Mouse (Mus musculus) left cerebral cortex, adult 2 months (tissue): Measurements from ENCODE around the gene Pelo. TPM values are rescaled to one million over a fixed set of nuclear protein-coding genes. Genes with fewer than 3 reads are reported as not detected.

Experiments used
- DNase-seq, 2 experiments: peaks; one replicate each; pipeline ENCODE4 v3.0.0; 2021 to 2022; ENCODE audit warnings: low spot score in 2 of 2, mixed read lengths in 1 of 2; ENCODE audit errors: extremely low spot score in 1 of 2
- H3K27ac ChIP-seq: fragments of 200-600 bp; 2 replicates; pipeline ENCODE4 v1.8.1; 2022
- H3K4me3 ChIP-seq: fragments of 200-600 bp; 2 replicates; pipeline ENCODE4 v1.8.1; 2022
- CTCF ChIP-seq: fragments of 200-600 bp; IDR thresholded peaks from 2 replicates; pipeline ENCODE4 v1.8.1; 2022; ENCODE audit warnings: antibody characterized with exemption, mild to moderate bottlenecking, moderate library complexity
- intact Hi-C: fragments of 180-260 bp; cut with DNase I; formaldehyde crosslinking; loops from one replicate; pipeline ENCODE4 v1.15.1; 2025
- total RNA-seq, 2 experiments: library from RNA; stranded (reverse); gene quantifications; 2 replicates each; pipeline ENCODE4 v1.2.3; 2021

Gene Pelo
- total RNA-seq, 2 experiments from 2014 or later = 19.5 to 24.1 TPM

GRCm38 (mm10) chr13:115067968-115068330 lies 22.0 kb downstream of the Pelo start:
- H3K4me3 ChIP-seq = no peak overlapping the region
- intact Hi-C loops = no loop called here
- no peak overlapping the region for H3K27ac ChIP-seq
- no peak for TF ChIP-seq CTCF
- DNase-seq = no peak

DNA sequence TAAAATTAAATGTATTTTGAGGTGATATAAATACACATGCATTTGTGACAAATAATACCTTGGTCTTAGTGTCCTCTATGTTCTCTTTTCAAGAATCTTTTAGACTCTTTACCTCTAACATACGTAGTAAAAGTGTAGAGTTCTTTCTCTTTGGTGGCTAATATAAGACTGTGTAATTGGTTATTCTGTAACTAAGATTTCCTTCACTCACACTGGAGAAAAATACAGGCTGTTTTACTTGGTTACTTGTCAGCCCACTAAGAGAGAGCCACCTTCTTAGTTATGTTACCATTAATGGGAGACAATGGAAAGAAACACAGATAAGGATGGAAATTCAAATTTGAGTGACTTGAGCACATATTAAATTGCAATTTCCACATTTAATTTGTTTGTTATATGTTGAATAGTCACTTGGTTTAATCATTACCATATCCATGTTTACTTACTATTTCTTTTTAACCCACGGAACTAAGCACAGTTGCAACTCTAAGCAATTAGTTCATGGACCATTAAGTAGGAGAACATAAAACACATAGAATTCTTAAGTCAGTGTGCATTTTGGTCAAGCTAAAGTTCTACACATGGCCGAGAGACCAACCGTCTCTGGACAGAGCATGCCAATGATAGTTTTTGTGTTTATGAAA lies 22.5 kb downstream of the Pelo start:
- no peak for TF ChIP-seq CTCF
- intact Hi-C loops = no loop called here
- no peak for DNase-seq
- Histone ChIP-seq H3K27ac (no peak overlapping the region), H3K4me3 (no peak overlapping the region)

DNA sequence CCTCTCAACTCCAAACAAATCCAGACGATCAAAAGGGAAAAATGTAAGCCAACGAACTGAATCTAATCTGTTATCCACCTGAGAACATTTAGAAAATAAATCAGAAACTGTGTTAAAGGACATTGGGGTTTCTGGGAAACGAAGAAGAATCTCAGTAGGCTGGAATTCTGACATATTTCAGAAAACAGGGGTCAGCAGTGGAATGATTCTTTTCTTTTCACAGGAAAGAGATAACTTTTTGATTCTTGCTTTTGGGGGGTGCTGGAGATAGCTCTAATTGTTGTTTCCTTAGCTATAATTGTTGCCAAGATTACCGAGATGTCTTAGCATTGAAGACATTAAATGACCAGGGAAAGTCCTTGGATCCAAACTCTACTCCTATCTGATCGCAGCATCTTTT lies 32.4 kb downstream of the Pelo start:
- intact Hi-C loops = no loop called here
- no peak overlapping the region for H3K4me3 ChIP-seq
- no peak for TF ChIP-seq CTCF
- no peak for DNase-seq
- no peak overlapping the region for H3K27ac ChIP-seq

- no peak for DNase-seq
- intact Hi-C loops = no loop called here
- Histone ChIP-seq H3K4me3 (0 out of 2 replicates have a peak overlapping the region, but pooled peaks have one; percentile 5), H3K27ac (no peak overlapping the region; the same call in 1 of the 2 replicates)
- no peak for TF ChIP-seq CTCF
These were observed 35.2 kb downstream of the Pelo start for GRCm38 (mm10) chr13:115054783-115055182.

- H3K4me3 ChIP-seq = peak overlapping the region; percentile 6
- H3K27ac ChIP-seq = no peak overlapping the region
- intact Hi-C loops = no loop called here
- no peak for TF ChIP-seq CTCF
- DNase-seq = peak; percentile 19 to 22
These were observed 37.4 kb downstream of the Pelo start for GRCm38 (mm10) chr13:115052568-115052967.

DNA sequence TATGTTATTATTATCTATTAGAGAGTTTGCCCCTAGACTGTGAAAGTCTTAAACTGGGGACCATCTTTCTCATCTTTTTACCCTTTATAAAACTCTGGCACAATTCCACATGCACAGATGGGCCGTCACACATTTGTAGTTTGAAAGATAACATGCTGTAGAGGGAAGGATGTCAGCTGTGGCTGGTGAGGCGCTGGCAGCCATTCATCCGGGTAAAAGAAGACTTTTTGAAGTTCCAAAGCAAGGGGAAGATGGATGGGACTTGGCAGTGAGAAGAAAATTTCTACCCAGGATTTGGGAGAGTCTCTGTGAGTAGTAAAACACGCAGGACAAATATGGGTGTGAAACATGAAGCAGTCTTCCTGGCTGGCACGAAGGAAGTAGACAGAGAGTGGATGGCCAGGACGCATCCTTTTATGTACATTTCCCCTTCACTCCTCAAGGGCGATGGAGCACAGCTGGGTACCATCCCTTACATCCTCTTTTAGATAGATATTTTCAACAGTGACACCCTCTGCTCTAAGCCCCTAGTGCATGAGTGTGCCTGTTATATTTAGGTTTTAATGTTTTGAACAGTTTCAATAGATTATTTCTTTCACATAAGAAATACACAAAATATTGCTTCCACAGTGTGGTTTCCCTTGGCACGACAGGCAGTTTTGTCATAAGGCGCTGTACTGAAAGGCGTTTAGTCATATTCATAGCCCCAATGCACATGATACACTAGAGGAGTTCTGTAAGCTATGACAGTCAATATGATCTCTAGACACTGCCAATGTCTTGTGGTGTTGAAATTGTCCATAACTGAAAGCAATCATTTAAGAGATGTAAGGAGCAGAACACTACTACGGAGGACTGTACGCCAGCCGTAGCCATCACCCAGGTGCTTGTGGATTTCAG lies 39.1 kb downstream of the Pelo start:
- Histone ChIP-seq H3K27ac (no peak overlapping the region), H3K4me3 (no peak overlapping the region)
- intact Hi-C loops = no loop called here
- no peak for DNase-seq
- TF ChIP-seq CTCF = no peak

- H3K27ac ChIP-seq = no peak overlapping the region
- intact Hi-C loops = no loop called here
- TF ChIP-seq CTCF = no peak
- no peak overlapping the region for H3K4me3 ChIP-seq
- no peak for DNase-seq
These were observed 47.3 kb downstream of the Pelo start for GRCm38 (mm10) chr13:115042652-115043051.

Other genes starting within 250 kb of the Pelo start
- under 1 TPM in 1 of 2 experiments, not detected in 1; 0.05 TPM for gene Itga2, start 158.1 kb downstream of the Pelo start, total RNA-seq
- gene Gm49395, start 11.7 kb upstream of the Pelo start, total RNA-seq = 1 to 10 TPM; 1.5 to 2.0 TPM
- 1 to 10 TPM; 5.8 to 7.1 TPM for gene Itga1, start 11.8 kb upstream of the Pelo start, total RNA-seq